Mouse (Mus musculus) Patski (cell line): ENCODE results near the gene Inpp5f. TPM values are rescaled to one million over a fixed set of nuclear protein-coding genes. Genes with fewer than 3 reads are reported as not detected.

ENCODE experiments used
- ATAC-seq: fragments of 100-300 bp; one replicate; pipeline ENCODE4 v1.8.0; 2021
- CTCF ChIA-PET: fragments of 350-600 bp; sonication (Branson Sonifier 250); formaldehyde crosslinking; loops from one replicate; lab custom pipeline; 2022; ENCODE audit warnings: inconsistent platforms; lab: Charles Lee
- POLR2A ChIA-PET: fragments of 350-600 bp; sonication (Branson Sonifier 250); formaldehyde crosslinking; loops from one replicate; lab custom pipeline; 2022; ENCODE audit warnings: antibody characterized with exemption, inconsistent platforms; lab: Charles Lee
- DNase-seq: peaks from one replicate; pipeline ENCODE4 v3.0.0-alpha.2; 2011; ENCODE audit warnings: low read depth, low spot score
- H3K27me3 ChIP-seq: fragments of 371-371 bp; one replicate; pipeline ENCODE4 v1.5.1; 2021
- CTCF ChIP-seq: fragments of 100-300 bp; IDR thresholded peaks from one replicate; pipeline ENCODE4 v1.5.1; 2021
- in situ Hi-C: fragments of 300-500 bp; cut with MboI; formaldehyde crosslinking; loops from 3 replicates; pipeline ENCODE4 v1.11.1; 2018; ENCODE audit warnings: low pct_unique_long_range_greater_than_20kb, mixed read lengths
- polyA plus RNA-seq: library from polyadenylated mRNA; unstranded; gene quantifications from one replicate; pipeline ENCODE4 v1.2.3, GENCODE M21; 2021

Inpp5f gene
- polyA plus RNA-seq, 1 experiment from 2014 or later = 44.3 TPM

DNA sequence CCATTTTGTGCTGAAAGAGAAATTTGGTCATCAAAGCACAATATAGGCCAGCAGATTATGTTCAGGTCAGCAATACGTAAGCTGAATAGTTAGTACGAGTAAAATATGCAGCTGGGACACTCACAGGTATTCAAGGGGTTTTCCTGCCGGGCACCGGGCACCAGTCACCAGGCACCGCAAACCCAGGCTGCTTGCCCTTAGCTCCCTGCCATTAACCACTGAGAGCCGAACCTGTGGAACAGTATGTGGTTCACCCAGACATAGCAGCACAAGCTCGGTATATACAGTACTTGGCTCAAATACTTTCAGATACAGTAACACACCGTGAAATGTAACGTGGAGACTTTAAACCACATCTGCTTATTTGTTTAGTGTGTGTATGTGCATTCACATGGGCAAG lies 114.1 kb downstream of the Inpp5f start:
- ATAC-seq (no peak), DNase-seq (no peak)
- POLR2A ChIA-PET = no interaction called here
- no peak for TF ChIP-seq CTCF
- in situ Hi-C loops = loop anchor here (25.0 kb wide), 1 partner anchor 88 kb away; no protein-coding TSS in a partner anchor
- CTCF ChIA-PET = interaction anchor here (0.8 to 2.9 kb wide), 8 partner anchors 10 to 504 kb away, joined by 3 to 39 read pairs (median 6); partner anchors contain the start of gene Mcmbp
- no peaks in the 10 kb centered on the region for H3K27me3 ChIP-seq

DNA sequence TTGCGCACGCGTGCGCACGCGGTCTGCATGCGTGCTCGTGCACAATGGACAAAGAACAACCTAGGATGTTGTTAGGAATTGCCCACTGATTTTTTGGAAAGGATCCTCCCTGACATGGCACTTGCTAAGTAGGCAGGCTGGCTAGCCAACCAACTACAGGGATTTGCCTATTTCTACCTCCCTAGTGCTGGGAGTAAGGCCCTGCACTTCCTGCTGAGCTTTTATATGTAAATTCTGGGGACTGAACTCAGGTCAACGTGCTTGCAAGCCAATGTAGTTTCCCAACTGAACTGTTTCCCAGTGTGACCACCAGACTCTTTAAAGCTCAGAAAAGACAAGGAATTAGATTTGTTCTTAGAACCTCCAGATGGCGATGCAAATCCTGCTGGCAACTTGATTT lies 115.9 kb downstream of the Inpp5f start:
- CTCF ChIA-PET = no interaction called here
- in situ Hi-C loops = loop anchor here (25.0 kb wide), 1 partner anchor 90 kb away; no protein-coding TSS in a partner anchor
- no peaks in the 10 kb centered on the region for H3K27me3 ChIP-seq
- no peak for TF ChIP-seq CTCF
- DNase-seq (no peak), ATAC-seq (no peak)
- POLR2A ChIA-PET = no interaction called here

- H3K27me3 ChIP-seq = no peaks in the 10 kb centered on the region
- TF ChIP-seq CTCF = no peak
- CTCF ChIA-PET = no interaction called here
- in situ Hi-C loops = loop anchor here (25.0 kb wide), 1 partner anchor 90 kb away; no protein-coding TSS in a partner anchor
- POLR2A ChIA-PET = no interaction called here
- ATAC-seq (no peak), DNase-seq (no peak)
Observed at GRCm38 (mm10) chr7:128727701-128728100, 116.6 kb downstream of the Inpp5f start.

DNA sequence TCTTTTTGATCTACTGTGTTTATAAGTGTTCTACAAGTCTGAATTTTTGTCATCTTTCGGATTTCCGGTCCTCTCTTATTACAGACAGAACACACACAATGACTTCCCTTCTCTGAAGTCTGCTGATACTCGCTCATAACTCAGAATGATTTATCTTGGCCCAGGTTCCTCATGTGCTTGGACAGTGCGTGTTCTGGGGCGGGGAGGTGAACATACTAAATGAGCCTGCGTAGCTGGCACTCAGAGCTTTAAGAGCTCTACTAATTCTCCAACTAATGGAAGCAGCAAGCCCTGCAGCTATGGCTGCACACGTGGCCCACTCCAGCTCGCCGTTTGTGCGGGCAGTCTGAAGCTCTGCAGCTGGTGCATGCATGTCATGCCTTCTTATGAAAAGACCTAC lies 117.6 kb downstream of the Inpp5f start:
- ChIA-PET CTCF (no interaction called here), POLR2A (no interaction called here)
- in situ Hi-C loops = loop anchor here (25.0 kb wide), 1 partner anchor 91 kb away; no protein-coding TSS in a partner anchor
- TF ChIP-seq CTCF = no peak
- no peak for DNase-seq
- ATAC-seq = no peak
- H3K27me3 ChIP-seq = no peaks in the 10 kb centered on the region

DNA sequence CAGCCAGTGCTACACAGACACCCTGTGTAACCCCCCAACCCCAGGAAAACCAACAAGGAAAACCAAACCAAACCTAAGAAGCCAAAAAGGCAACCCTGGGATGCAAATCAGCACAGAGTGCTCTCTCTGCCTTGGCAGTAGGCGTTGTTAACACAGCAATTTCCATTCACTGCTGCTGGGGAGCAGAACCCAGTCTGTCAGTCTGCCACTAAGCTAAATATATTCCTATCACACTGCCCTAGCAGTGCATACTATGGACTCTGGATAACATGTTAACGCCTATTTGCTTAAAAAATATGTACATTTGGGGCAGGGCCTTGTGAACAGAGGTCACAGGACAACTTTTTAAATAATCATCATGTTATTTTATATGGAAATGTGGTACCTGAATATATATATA lies 120.5 kb downstream of the Inpp5f start:
- POLR2A ChIA-PET = interaction anchor here (0.6 kb wide), 1 partner anchor 272 kb away, joined by 7 read pairs; no protein-coding TSS in a partner anchor
- H3K27me3 ChIP-seq = no peaks in the 10 kb centered on the region
- CTCF ChIA-PET = no interaction called here
- no peak for ATAC-seq
- in situ Hi-C loops = loop anchor here (25.0 kb wide), 1 partner anchor 94 kb away; no protein-coding TSS in a partner anchor
- no peak for TF ChIP-seq CTCF
- DNase-seq = no peak

- no peaks in the 10 kb centered on the region for H3K27me3 ChIP-seq
- TF ChIP-seq CTCF = no peak
- DNase-seq = no peak
- POLR2A ChIA-PET = no interaction called here
- ATAC-seq = no peak
- CTCF ChIA-PET = interaction anchor here (6.0 kb wide), 1 partner anchor 13 kb away, joined by 39 read pairs; no protein-coding TSS in a partner anchor
- in situ Hi-C loops = loop anchor here (25.0 kb wide), 1 partner anchor 101 kb away; no protein-coding TSS in a partner anchor
Observed at GRCm38 (mm10) chr7:128738041-128738440, 126.9 kb downstream of the Inpp5f start.

- POLR2A ChIA-PET = no interaction called here
- CTCF ChIA-PET = interaction anchor here (6.0 kb wide), 1 partner anchor 14 kb away, joined by 39 read pairs; no protein-coding TSS in a partner anchor
- in situ Hi-C loops = loop anchor here (25.0 kb wide), 1 partner anchor 102 kb away; no protein-coding TSS in a partner anchor
- TF ChIP-seq CTCF = no peak
- no peak for ATAC-seq
- DNase-seq = no peak
- no peaks in the 10 kb centered on the region for H3K27me3 ChIP-seq
Observed at GRCm38 (mm10) chr7:128739116-128739461, 128.0 kb downstream of the Inpp5f start.

GRCm38 (mm10) chr7:128739462-128740277 lies 128.5 kb downstream of the Inpp5f start:
- H3K27me3 ChIP-seq = no peaks in the 10 kb centered on the region
- TF ChIP-seq CTCF = no peak
- ATAC-seq (peak; percentile 45), DNase-seq (no peak)
- in situ Hi-C loops = loop anchor here (25.0 kb wide), 1 partner anchor 102 kb away; no protein-coding TSS in a partner anchor
- POLR2A ChIA-PET = no interaction called here
- CTCF ChIA-PET = interaction anchor here (6.0 kb wide), 1 partner anchor 15 kb away, joined by 39 read pairs; no protein-coding TSS in a partner anchor

DNA sequence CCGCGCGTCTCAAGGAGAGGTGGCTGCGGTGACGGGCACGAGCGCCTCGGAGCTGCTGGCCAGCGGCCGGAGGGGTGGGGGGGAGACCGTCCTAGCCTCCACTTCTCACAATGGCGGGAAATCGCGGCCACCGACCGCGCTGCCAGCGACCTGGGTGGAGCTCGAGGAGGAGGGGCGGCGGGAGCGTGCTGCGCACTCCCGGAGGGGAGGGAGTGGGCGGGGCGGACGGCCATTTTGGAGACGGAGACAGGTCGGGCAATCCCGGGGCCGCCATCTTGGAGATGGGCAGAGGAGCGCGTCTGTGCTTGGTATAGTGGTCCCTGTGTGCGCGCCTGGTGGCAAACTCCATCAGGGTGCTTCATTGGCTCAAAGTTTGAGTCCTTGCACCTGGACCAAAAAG lies 129.2 kb downstream of the Inpp5f start, which contains the start of gene Mcmbp:
TSS of gene Mcmbp (minus strand) at position 162 of the 400 bp plus-strand sequence.
- ChIA-PET CTCF (interaction anchor here (6.0 kb wide), 1 partner anchor 15 kb away, joined by 39 read pairs; no protein-coding TSS in a partner anchor), POLR2A (no interaction called here)
- DNase-seq = no peak
- peak; percentile 68 for ATAC-seq
- no peaks in the 10 kb centered on the region for H3K27me3 ChIP-seq
- TF ChIP-seq CTCF = no peak
- in situ Hi-C loops = loop anchor here (25.0 kb wide), 1 partner anchor 103 kb away; no protein-coding TSS in a partner anchor

GRCm38 (mm10) chr7:128743898-128744297 lies 132.8 kb downstream of the Inpp5f start:
- in situ Hi-C loops = loop anchor here (25.0 kb wide), 1 partner anchor 107 kb away; no protein-coding TSS in a partner anchor
- no peak for TF ChIP-seq CTCF
- ATAC-seq = no peak
- DNase-seq = no peak
- POLR2A ChIA-PET = no interaction called here
- no peaks in the 10 kb centered on the region for H3K27me3 ChIP-seq
- CTCF ChIA-PET = no interaction called here
